Mouse (Mus musculus) gastrocnemius, postnatal 10 days (tissue): Measurements from ENCODE around the gene Dlgap3. TPM values are rescaled to one million over a fixed set of nuclear protein-coding genes. Genes with fewer than 3 reads are reported as not detected.

Experiments used
- DNase-seq: peaks from one replicate; pipeline ENCODE4 v3.0.0; 2021; ENCODE audit warnings: mixed read lengths
- long read RNA-seq, 2 experiments: library from polyadenylated mRNA; stranded (forward); transcript quantifications; one replicate each; pipeline ENCODE4 v2.0.0; 2021
- total RNA-seq, 2 experiments: library from RNA; stranded (reverse); gene quantifications; 2 replicates each; pipeline ENCODE4 v1.2.3; 2021

Dlgap3 gene
- under 1 TPM; 0.68 to 0.78 TPM for total RNA-seq
- long read RNA-seq, experiment 1, partial matches to known transcripts: 1 of 2 reads
- long read RNA-seq, experiment 1, other reads (novel, unspliced or antisense): 0 of 2 reads
- long read RNA-seq, experiment 2, partial matches to known transcripts: 1 of 2 reads
- long read RNA-seq, experiment 2, other reads (novel, unspliced or antisense): 0 of 2 reads

DNA sequence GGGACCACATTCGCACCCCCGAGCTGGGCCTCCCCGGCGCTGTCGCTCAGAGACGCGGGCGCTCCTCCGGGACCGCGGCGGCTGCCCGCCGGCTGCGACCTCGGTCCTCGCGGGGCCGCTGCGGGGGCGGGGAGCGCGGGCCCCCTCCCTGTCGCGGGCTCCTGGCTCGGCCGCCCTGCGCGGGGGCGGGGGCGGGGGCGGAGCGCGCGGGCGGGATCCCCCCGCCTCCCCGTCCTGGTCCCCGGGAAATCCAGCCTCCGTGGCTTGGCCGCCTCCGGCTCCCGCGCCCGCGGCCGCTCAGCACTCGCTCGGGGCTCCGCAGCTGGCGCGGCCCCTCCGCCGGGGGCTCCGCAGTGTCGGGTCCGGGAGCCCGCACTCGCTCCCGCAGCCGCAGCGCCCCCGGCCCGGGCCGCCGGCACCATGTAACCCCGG lies at the start of gene Dlgap3:
Dlgap3 (plus strand) TSS at position 291 of the 432 bp plus-strand sequence.
- peak; percentile 23 for DNase-seq

DNA sequence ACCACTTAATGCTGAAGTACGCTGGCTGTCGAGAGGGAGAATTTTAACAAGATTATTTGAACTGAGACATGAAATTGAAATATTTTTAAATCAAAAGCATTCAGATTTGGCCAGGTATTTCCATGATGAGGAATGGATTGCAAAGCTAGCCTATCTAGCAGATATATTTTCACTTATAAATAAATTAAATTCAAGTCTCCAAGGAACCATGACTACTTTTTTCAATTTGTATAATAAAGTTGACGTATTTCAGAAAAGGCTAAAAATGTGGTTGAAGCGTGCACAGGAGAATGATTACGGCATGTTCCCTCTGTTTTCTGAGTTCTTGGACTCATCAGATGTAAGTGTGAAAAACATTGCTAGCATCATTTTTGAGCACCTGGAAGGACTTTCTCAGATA lies 45.6 kb upstream of the Dlgap3 start, which contains the start of gene Tmem35b:
Tmem35b (plus strand) TSS at position 301 of the 400 bp plus-strand sequence.
- DNase-seq: no peak

DNA sequence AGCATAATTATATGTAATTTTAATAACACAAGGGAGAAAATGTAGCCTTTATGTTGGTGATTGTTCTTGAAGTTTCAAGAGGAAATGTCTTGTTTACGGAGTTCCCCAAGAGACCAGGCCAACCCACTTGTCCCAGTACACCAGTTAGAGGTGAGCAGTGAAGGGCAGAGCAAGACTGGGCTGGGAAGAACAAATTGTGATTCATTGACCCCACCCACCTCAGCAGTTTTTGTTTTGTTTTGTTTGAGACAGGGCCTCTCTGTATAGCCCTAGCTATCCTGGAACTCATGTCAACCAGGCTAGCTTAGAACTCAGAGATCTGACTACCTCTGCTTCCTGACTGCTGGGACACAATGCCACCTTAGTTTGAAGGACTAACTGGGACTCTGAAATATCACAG lies 44.7 kb upstream of the Dlgap3 start:
- DNase-seq: no peak

GRCm38 (mm10) chr4:127125834-127126463 lies 43.1 kb upstream of the Dlgap3 start:
- DNase-seq: peak; percentile 84

- no peak for DNase-seq
Measured at GRCm38 (mm10) chr4:127134687-127135086, 34.3 kb upstream of the Dlgap3 start.

DNA sequence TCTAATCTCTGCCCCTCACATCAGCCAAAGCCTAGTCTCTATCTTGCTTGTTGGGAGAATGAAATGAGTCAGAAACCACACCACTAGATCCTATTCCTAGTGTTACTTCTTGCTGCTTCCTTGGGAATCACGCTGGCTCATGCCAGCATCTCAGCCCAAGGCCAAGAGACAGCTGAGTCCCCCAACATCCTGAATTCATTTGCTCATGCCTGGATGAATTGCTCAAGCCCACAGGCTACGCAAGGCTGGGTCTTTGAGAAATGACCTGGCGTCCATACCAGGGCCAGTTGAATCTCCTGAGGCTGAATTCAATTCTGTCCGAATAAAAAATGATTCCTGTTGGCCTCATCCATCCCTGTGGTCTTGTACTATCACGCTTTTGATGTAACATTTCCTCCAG lies 31.4 kb upstream of the Dlgap3 start:
- no peak for DNase-seq

DNA sequence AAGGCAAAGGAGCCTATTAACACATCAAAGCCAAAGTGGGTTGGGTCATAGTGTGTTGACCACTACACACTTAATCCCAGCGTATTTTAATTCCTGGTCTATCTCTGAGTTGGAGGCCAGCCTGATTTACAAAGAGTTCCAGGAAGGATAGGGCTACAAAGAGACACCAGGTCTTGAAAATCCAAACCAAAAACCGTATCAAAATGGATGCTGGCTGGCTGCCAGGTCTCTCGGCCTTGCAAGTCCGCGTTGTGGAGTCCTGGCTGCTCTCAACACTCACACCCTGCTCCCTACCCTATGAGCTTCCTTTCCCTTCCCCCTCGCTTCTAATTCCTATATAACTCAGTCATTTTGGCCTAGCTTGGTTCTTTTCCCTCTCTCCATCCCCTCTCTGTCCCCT lies 30.5 kb upstream of the Dlgap3 start:
- peak; percentile 20 for DNase-seq

DNA sequence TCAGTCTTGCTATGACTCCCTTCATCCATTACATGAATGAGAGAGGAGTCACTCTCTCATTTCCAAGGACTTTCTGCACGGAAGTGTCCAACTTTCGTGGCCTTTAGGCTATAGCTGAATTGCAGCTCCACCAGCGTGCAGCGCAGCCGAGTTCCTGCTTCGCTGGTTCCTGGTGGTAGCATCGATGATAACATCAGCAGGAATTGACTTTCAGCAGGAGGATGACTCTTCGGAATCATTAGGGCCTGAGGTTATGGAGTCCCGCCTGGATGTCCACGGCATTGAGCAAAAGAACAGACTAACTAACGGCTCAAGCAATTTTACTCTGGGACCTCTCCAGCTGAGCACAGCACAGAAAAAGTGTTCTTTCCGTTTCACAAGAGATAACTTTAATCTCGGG lies 19.0 kb upstream of the Dlgap3 start:
- DNase-seq: no peak

DNA sequence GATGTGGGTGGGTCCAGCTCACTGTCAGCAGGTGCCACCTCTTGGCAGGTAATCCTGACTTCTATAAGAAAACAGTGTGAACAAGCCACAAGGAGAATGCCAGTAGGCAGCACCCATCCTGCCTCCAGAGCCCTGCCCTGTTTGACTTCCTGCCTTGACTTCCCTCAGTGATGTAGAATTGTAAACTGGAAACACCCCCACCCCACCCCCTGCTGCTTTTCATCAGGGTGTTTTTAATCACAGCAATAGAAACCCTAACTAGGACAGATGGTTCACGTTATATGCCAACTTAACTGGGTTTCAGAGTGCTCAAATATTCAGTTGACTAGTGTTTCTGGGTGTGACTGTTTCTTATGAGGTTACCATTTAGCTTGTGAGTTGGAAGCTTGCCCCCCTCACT lies 15.7 kb upstream of the Dlgap3 start:
- no peak for DNase-seq

DNA sequence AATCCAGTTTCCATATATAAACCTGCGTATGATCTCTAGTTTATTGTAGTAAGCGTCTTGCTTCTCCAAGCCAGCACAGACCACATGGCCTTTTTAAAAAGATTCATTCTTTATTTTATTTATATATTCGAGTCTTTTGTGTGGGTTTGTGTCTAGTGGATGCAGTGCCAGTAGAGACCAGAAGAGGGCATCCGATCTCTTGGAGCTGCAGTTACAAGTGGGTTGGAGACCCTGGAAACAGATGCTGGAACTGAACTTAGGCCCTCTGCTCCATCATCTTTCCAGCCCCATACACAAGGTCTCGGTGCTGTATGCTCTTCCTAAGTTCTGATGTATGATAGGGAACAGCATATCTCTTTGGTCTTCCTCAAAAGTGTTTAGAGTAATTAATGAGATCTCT lies 13.2 kb upstream of the Dlgap3 start:
- no peak for DNase-seq

DNA sequence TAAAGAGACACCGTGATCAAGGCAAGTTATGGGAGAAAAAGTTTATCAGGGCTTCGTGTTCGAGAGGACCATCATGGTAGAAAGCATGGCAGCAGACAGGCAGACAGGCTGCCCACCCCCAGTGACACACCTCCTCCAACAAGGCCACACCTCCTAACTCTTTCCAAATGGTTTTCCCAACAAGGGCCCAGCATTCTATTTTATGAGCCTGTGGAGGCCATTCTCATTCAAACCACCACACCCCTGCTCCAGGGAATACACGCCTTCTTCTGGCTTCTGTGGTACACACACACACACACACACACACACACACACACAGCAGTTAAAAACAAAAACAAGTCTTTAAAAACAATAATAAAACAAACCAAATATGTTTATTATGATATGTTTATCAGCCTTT lies 11.3 kb upstream of the Dlgap3 start:
- no peak for DNase-seq

GRCm38 (mm10) chr4:127163926-127164325 lies 5.1 kb upstream of the Dlgap3 start:
- no peak for DNase-seq

DNA sequence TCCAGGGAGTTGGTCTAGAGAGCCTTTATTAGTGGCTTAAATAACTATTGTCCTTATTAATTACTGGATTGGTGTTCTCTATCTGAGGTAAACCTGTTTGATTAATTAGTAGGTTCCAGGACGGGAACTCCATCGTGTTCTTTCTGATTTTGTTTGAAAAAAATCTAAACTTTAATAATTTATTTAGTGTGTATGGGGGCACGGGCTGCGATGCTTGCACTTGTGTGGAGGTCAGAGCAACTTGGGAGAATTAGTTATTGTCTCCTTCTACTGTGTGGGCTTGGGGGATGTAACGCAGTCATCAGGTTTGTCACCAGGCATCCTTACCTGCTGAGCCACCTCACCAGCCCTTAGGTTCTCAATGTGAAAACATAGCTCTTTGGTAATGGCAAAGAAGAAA lies 1.9 kb upstream of the Dlgap3 start:
- DNase-seq: no peak

GRCm38 (mm10) chr4:127167731-127168130 lies 1.3 kb upstream of the Dlgap3 start:
- no peak for DNase-seq

GRCm38 (mm10) chr4:127168211-127168913 lies 642 bp upstream of the Dlgap3 start:
- DNase-seq: peak; percentile 30

DNA sequence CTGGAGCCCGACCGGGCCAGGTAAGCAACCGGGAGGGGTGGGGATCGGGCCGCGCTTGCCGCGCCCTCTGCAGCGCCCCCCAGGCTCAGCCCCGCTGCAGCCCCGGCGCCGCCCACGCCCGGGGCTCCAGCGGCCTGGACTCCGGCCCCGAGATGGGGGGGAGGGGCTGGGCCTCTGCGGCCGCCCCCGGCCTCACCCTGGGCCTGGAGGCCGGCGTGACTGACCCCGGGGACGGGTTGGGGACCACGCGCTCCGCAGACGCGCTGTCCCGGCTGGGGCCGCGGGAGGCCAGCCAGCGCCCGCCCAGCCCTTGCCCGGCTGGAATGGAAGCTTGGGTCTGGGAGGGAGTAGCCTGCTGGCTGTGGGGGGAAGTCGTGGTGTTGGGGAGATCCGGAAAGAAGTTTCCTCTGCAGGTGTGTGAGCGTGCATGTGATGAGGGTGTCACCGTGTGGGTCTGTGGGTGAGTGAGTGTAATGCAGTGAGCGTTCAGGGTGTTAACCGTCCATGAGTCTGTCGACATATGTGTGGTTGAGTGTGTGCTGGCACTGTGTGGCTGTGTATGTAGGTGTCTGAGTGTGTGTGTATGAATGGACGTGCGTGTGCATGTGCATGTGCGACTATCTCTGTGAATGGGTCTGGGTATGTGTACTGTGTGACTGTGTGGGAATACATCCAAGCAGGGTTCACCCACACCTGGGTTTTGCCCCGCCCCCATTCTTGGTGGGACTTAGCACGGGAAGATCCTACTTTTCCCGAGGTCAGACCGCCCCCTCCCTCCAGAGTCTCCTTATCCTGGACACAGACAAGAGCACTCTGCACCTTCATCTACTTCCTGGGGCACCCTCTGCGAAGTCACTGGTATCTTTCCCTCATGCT lies 580 bp downstream of the Dlgap3 start:
- peak; percentile 16 for DNase-seq

GRCm38 (mm10) chr4:127170866-127171265 lies 1.9 kb downstream of the Dlgap3 start:
- DNase-seq: no peak

- DNase-seq: no peak
Measured at GRCm38 (mm10) chr4:127171341-127171905, 2.4 kb downstream of the Dlgap3 start.

DNA sequence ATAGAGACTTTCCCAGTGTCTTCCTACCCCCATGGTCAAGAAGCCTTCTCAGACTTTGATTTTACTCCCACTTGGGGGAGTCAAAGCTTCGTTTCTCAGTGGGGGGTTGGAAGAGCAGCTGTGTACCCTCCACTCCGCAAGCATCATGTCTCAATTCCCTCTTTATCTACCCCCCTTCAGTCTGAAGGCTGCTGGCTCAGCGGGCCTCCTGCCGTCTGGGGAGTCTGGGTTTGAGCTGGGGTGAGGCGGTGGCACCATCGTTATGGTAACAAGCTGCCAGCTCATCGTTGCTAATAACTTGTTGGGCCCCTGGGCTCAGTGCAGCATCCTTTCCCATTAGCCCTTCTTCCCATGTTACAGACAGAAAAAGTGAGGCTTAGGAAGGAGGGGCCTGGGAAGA lies 3.1 kb downstream of the Dlgap3 start:
- DNase-seq: no peak

GRCm38 (mm10) chr4:127172614-127173013 lies 3.6 kb downstream of the Dlgap3 start:
- DNase-seq: no peak

GRCm38 (mm10) chr4:127173461-127173860 lies 4.5 kb downstream of the Dlgap3 start:
- peak; percentile 68 for DNase-seq
